Mouse (Mus musculus): ENCODE results near the gene St3gal5. TPM values are rescaled to one million over a fixed set of nuclear protein-coding genes. Genes with fewer than 3 reads are reported as not detected.

St3gal5 gene
- polyA plus RNA-seq, 1 experiment = 27.7 TPM

- no peaks in the 10 kb centered on the region; the same call in 1 of the 2 replicates for H3K36me3 ChIP-seq (ENCODE audit: control insufficient read depth, insufficient read depth, low read length)
- no peaks in the 10 kb centered on the region for H3K27me3 ChIP-seq (ENCODE audit: control insufficient read depth, insufficient read depth, low read length)
- no peak overlapping the region for H3K27ac ChIP-seq (ENCODE audit: control insufficient read depth, insufficient read depth, low read depth, low read length)
- H3K4me1 ChIP-seq (ENCODE audit: control insufficient read depth, insufficient read depth, low read length) = no peaks in the 10 kb centered on the region
- no peak for TF ChIP-seq POLR2A (IDR thresholded peaks at IDR 0.05; ENCODE audit: control insufficient read depth, low read depth, low read length)
- H3K4me3 ChIP-seq (ENCODE audit: control insufficient read depth, low read depth, low read length) = no peak overlapping the region
Measured at GRCm38 (mm10) chr6:72132671-72133214, 35.4 kb downstream of the St3gal5 start.

GRCm38 (mm10) chr6:72134850-72135515 lies 37.6 kb downstream of the St3gal5 start:
- no peaks in the 10 kb centered on the region for H3K27me3 ChIP-seq (ENCODE audit: control insufficient read depth, insufficient read depth, low read length)
- H3K4me1 ChIP-seq (ENCODE audit: control insufficient read depth, insufficient read depth, low read length) = no peaks in the 10 kb centered on the region
- no peak overlapping the region for H3K27ac ChIP-seq (ENCODE audit: control insufficient read depth, insufficient read depth, low read depth, low read length)
- no peak for TF ChIP-seq CTCF (IDR thresholded peaks at IDR 0.05; ENCODE audit: control insufficient read depth, insufficient read depth, insufficient replicate concordance, low read depth, low read length)
- no peak for TF ChIP-seq POLR2A (IDR thresholded peaks at IDR 0.05; ENCODE audit: control insufficient read depth, low read depth, low read length)
- H3K36me3 ChIP-seq (ENCODE audit: control insufficient read depth, insufficient read depth, low read length) = no peaks in the 10 kb centered on the region; the same call in 1 of the 2 replicates
- H3K4me3 ChIP-seq (ENCODE audit: control insufficient read depth, low read depth, low read length) = no peak overlapping the region

- no peak overlapping the region for H3K27ac ChIP-seq (ENCODE audit: control insufficient read depth, insufficient read depth, low read depth, low read length)
- H3K4me1 ChIP-seq (ENCODE audit: control insufficient read depth, insufficient read depth, low read length) = no peaks in the 10 kb centered on the region
- H3K27me3 ChIP-seq (ENCODE audit: control insufficient read depth, insufficient read depth, low read length) = no peaks in the 10 kb centered on the region
- no peaks in the 10 kb centered on the region; the same call in 1 of the 2 replicates for H3K36me3 ChIP-seq (ENCODE audit: control insufficient read depth, insufficient read depth, low read length)
- TF ChIP-seq POLR2A (IDR thresholded peaks at IDR 0.05; ENCODE audit: control insufficient read depth, low read depth, low read length) = no peak
- H3K4me3 ChIP-seq (ENCODE audit: control insufficient read depth, low read depth, low read length) = no peak overlapping the region
Measured at GRCm38 (mm10) chr6:72136016-72136415, 38.6 kb downstream of the St3gal5 start.

GRCm38 (mm10) chr6:72136543-72136942 lies 39.2 kb downstream of the St3gal5 start:
- no peak overlapping the region for H3K4me3 ChIP-seq (ENCODE audit: control insufficient read depth, low read depth, low read length)
- no peaks in the 10 kb centered on the region; the same call in 1 of the 2 replicates for H3K36me3 ChIP-seq (ENCODE audit: control insufficient read depth, insufficient read depth, low read length)
- no peaks in the 10 kb centered on the region for H3K27me3 ChIP-seq (ENCODE audit: control insufficient read depth, insufficient read depth, low read length)
- TF ChIP-seq POLR2A (IDR thresholded peaks at IDR 0.05; ENCODE audit: control insufficient read depth, low read depth, low read length) (no peak), CTCF (IDR thresholded peaks at IDR 0.05; ENCODE audit: control insufficient read depth, insufficient read depth, insufficient replicate concordance, low read depth, low read length) (no peak)
- H3K27ac ChIP-seq (ENCODE audit: control insufficient read depth, insufficient read depth, low read depth, low read length) = no peak overlapping the region
- H3K4me1 ChIP-seq (ENCODE audit: control insufficient read depth, insufficient read depth, low read length) = no peaks in the 10 kb centered on the region

- H3K27me3 ChIP-seq (ENCODE audit: control insufficient read depth, insufficient read depth, low read length) = no peaks in the 10 kb centered on the region
- no peak overlapping the region for H3K4me3 ChIP-seq (ENCODE audit: control insufficient read depth, low read depth, low read length)
- H3K4me1 ChIP-seq (ENCODE audit: control insufficient read depth, insufficient read depth, low read length) = no peaks in the 10 kb centered on the region
- no peaks in the 10 kb centered on the region; the same call in 1 of the 2 replicates for H3K36me3 ChIP-seq (ENCODE audit: control insufficient read depth, insufficient read depth, low read length)
- no peak overlapping the region for H3K27ac ChIP-seq (ENCODE audit: control insufficient read depth, insufficient read depth, low read depth, low read length)
- TF ChIP-seq CTCF (IDR thresholded peaks at IDR 0.05; ENCODE audit: control insufficient read depth, insufficient read depth, insufficient replicate concordance, low read depth, low read length) (no peak), POLR2A (IDR thresholded peaks at IDR 0.05; ENCODE audit: control insufficient read depth, low read depth, low read length) (no peak)
Measured at GRCm38 (mm10) chr6:72139508-72140193, 42.3 kb downstream of the St3gal5 start.

GRCm38 (mm10) chr6:72140371-72140770 lies 43.0 kb downstream of the St3gal5 start:
- Histone ChIP-seq H3K4me1 (ENCODE audit: control insufficient read depth, insufficient read depth, low read length) (no peaks in the 10 kb centered on the region), H3K36me3 (ENCODE audit: control insufficient read depth, insufficient read depth, low read length) (no peaks in the 10 kb centered on the region; the same call in 1 of the 2 replicates), H3K27ac (ENCODE audit: control insufficient read depth, insufficient read depth, low read depth, low read length) (no peak overlapping the region), H3K4me3 (ENCODE audit: control insufficient read depth, low read depth, low read length) (no peak overlapping the region), H3K27me3 (ENCODE audit: control insufficient read depth, insufficient read depth, low read length) (no peaks in the 10 kb centered on the region)
- TF ChIP-seq POLR2A (IDR thresholded peaks at IDR 0.05; ENCODE audit: control insufficient read depth, low read depth, low read length) (0 out of 2 replicates have a peak, but pooled peaks have one; percentile 2), CTCF (IDR thresholded peaks at IDR 0.05; ENCODE audit: control insufficient read depth, insufficient read depth, insufficient replicate concordance, low read depth, low read length) (no peak)

- Histone ChIP-seq H3K36me3 (ENCODE audit: control insufficient read depth, insufficient read depth, low read length) (no peaks in the 10 kb centered on the region; the same call in 1 of the 2 replicates), H3K4me1 (ENCODE audit: control insufficient read depth, insufficient read depth, low read length) (no peaks in the 10 kb centered on the region), H3K27ac (ENCODE audit: control insufficient read depth, insufficient read depth, low read depth, low read length) (no peak overlapping the region), H3K27me3 (ENCODE audit: control insufficient read depth, insufficient read depth, low read length) (no peaks in the 10 kb centered on the region), H3K4me3 (ENCODE audit: control insufficient read depth, low read depth, low read length) (no peak overlapping the region)
- TF ChIP-seq CTCF (IDR thresholded peaks at IDR 0.05; ENCODE audit: control insufficient read depth, insufficient read depth, insufficient replicate concordance, low read depth, low read length) = no peak
- no peak for TF ChIP-seq POLR2A (IDR thresholded peaks at IDR 0.05; ENCODE audit: control insufficient read depth, low read depth, low read length)
Measured at GRCm38 (mm10) chr6:72141191-72141590, 43.8 kb downstream of the St3gal5 start.
